Mouse (Mus musculus) cerebellum, adult 8-10 months (tissue): Measurements from ENCODE around the gene Spata45.

ENCODE experiments used
- DNase-seq: peaks from one replicate; pipeline ENCODE4 v3.0.0; 2022

Gene Spata45

DNA sequence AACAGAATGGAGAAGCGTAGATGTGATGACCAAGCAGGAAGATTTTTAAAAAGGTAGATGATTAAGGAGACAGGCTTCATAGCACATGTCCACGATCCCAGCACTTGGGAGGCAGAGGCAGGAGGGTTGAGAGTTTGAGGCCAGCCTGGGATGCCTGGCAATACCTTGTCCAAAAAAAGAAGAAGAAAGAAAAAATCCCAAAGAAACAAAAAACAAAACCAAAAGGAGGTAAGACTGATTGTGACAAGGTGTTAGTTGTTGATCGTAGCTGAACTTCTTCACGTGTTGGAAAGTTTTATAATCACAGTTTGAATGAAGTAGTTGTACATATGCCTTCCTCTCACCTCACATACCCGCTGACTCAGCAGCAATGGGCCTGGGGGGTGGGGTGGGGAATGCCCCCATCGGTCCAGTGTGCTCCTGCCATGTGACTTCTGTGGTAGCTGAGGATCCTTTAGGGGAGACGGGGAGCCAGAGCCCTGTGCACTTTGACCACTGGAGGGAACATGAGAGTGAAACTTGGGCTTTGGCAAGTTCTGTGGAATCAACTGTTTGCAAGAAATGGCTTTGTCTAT, 50.0 kb downstream of the Spata45 start:
- no peak for DNase-seq

DNA sequence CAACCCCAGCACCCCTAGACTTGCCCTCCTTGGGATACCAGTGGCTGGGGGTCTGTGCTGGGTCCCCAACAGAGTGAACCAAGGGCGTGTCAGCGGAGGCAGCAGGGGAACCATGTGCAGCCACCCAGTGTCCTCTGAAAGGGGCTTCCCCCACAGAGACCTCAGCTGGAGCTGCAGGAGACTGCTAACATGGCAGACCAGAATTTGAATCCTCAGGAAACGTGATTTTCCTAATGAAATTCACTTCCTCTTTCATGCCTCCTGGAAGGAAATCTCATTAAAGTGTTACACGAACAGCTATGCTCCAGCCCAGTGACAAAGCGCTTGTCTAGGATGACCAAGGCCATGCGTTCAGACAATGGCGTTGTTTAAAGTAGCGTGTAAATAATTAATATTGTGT, 50.5 kb downstream of the Spata45 start:
- DNase-seq = no peak

DNA sequence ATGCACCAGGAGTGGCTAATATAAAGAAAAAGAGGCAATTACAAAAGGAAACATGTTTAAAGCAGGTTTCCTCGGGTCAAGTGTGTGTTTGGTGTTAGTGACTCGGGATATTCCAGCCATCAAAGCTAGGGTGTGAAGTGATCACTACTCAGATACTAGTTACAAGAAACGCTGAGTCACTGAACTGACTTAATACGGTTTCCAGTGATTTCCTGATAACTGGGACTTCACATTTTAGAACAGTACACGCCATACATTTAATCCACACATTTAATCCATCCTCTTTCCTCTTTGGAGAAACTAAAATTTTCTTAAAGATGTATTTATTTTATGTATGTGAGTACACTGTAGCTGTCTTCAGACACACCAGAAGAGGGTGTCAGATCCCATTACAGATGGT, 51.5 kb downstream of the Spata45 start:
- no peak for DNase-seq

DNA sequence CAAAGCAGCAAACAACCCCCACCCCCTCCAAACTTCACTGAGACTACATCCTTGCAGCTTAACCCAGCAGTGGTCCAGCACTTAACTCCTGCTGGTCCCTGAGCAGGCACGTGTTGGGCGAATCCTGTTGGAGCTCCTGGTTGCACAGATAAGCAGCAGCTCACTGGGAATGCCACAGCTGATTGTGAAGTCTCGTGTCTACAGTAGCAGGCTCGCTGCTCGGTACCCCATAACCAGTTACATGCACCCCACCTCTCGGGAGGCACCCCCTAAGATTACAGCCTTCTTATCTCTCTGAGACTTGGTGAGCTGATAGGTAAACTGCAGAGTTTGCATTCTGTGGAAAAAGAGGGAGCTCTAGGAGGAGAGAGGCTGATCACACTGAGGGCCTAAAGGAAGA, 52.9 kb downstream of the Spata45 start:
- no peak for DNase-seq

DNA sequence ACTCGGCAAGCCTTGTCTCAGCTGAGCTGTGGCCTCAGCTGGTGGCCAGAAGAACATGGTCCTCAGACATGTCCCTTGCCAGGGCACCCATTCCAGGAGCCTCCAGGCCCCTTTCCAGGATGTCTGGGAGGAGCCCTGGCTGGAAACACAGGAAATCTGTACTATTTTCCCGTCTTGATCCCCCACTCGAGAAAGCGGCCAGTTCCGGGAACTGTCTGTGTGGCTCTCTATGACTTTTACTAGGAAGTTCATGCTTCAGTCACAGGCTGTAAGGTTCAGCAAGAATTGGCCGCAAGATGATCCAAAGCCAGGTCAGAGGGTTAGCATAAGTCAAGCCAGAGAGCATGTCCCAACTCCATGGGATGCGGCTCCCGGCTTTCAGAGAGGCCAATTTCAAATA, 55.6 kb downstream of the Spata45 start:
- DNase-seq = no peak
